Mouse (Mus musculus): ENCODE measurements around the gene Fam135a.

DNA sequence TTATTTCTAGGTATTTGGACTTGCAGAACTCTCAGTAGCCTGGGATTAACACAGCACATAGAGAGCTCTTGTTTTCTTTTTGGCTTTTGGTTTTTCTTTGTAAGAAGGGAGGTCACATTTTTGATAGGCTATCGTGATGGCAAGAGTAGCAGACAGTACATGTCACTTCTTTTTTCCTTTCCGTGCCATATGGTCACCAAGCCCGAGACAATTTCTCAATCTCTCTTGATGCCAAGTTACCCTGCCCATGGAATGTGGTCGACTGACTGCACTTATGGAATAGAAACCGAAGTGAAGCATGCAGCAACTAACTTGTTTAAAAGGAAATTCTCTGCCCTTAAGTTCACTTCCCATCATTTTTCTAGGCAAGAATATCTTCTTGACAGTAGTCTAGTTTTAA lies 10.0 kb downstream of the Fam135a start:
- TF ChIP-seq CTCF (IDR thresholded peaks at IDR 0.05; ENCODE audit: extremely low read depth, insufficient read depth, insufficient read length, insufficient replicate concordance), result no peak
- no peak for TF ChIP-seq POLR2A (IDR thresholded peaks at IDR 0.05; ENCODE audit: low read depth, low read length)

All from spleen, adult 2 months (tissue).